Mouse (Mus musculus): Measurements from ENCODE around the gene Ptges3.
A peak's percentile ranks its signal among the peaks of the same experiment; 100 is the strongest.
"Not testable (repeated sequence)": the region's sequence is repeated elsewhere in the genome, so short reads cannot be mapped to it uniquely, and the experiment has no call there.

The Ptges3 gene

GRCm38 (mm10) chr10:128058601-128059151, at the start of gene Ptges3:
Ptges3 (plus strand) TSS chr10:128058954.
- DNase-seq (ENCODE audit: low read depth), result peak; percentile 97

- no peak for DNase-seq (ENCODE audit: low read depth)
Measured at GRCm38 (mm10) chr10:128009735-128010134, 49.0 kb upstream of the Ptges3 start.

- DNase-seq (ENCODE audit: low read depth), result peak; percentile 89
Measured at GRCm38 (mm10) chr10:128015068-128015934, 43.5 kb upstream of the Ptges3 start, which contains the start of gene Prim1. Prim1 (plus strand) TSS chr10:128015168.

GRCm38 (mm10) chr10:128022196-128022595, 36.6 kb upstream of the Ptges3 start:
- DNase-seq (ENCODE audit: low read depth), result no peak

GRCm38 (mm10) chr10:128023496-128023895, 35.3 kb upstream of the Ptges3 start:
- DNase-seq (ENCODE audit: low read depth), result no peak

GRCm38 (mm10) chr10:128029931-128030330, 28.8 kb upstream of the Ptges3 start:
- no peak for DNase-seq (ENCODE audit: low read depth)

- no peak for DNase-seq (ENCODE audit: low read depth)
Measured at GRCm38 (mm10) chr10:128030860-128031259, 27.9 kb upstream of the Ptges3 start.

- DNase-seq (ENCODE audit: low read depth), result peak; percentile 74
Measured at GRCm38 (mm10) chr10:128036746-128037425, 21.9 kb upstream of the Ptges3 start.

GRCm38 (mm10) chr10:128037921-128038320, 20.8 kb upstream of the Ptges3 start:
- DNase-seq (ENCODE audit: low read depth), result no peak

- DNase-seq (ENCODE audit: low read depth), result peak; percentile 68
Measured at GRCm38 (mm10) chr10:128039167-128039566, 19.6 kb upstream of the Ptges3 start.

GRCm38 (mm10) chr10:128039858-128040257, 18.9 kb upstream of the Ptges3 start:
- peak; percentile 45 for DNase-seq (ENCODE audit: low read depth)

- DNase-seq (ENCODE audit: low read depth), result peak; percentile 34
Measured at GRCm38 (mm10) chr10:128040293-128040692, 18.5 kb upstream of the Ptges3 start.

GRCm38 (mm10) chr10:128041636-128042035, 17.1 kb upstream of the Ptges3 start:
- no peak for DNase-seq (ENCODE audit: low read depth)

GRCm38 (mm10) chr10:128042466-128042865, 16.3 kb upstream of the Ptges3 start:
- DNase-seq (ENCODE audit: low read depth), result no peak

GRCm38 (mm10) chr10:128043041-128043835, 15.5 kb upstream of the Ptges3 start:
- DNase-seq (ENCODE audit: low read depth), result no peak

GRCm38 (mm10) chr10:128048157-128048556, 10.6 kb upstream of the Ptges3 start:
- DNase-seq (ENCODE audit: low read depth), result no peak

GRCm38 (mm10) chr10:128049741-128050140, 9.0 kb upstream of the Ptges3 start:
- no peak for DNase-seq (ENCODE audit: low read depth)

- DNase-seq (ENCODE audit: low read depth), result no peak
Measured at GRCm38 (mm10) chr10:128050355-128050754, 8.4 kb upstream of the Ptges3 start.

GRCm38 (mm10) chr10:128051589-128051988, 7.2 kb upstream of the Ptges3 start:
- DNase-seq (ENCODE audit: low read depth), result no peak

GRCm38 (mm10) chr10:128052136-128052535, 6.6 kb upstream of the Ptges3 start:
- not testable (repeated sequence) for DNase-seq (ENCODE audit: low read depth)

GRCm38 (mm10) chr10:128053001-128053400, 5.8 kb upstream of the Ptges3 start:
- DNase-seq (ENCODE audit: low read depth), result no peak

- no peak for DNase-seq (ENCODE audit: low read depth)
Measured at GRCm38 (mm10) chr10:128058184-128058583, 570 bp upstream of the Ptges3 start.

All from induced T-regulatory cell, adult 2 months (primary cell).